Mouse (Mus musculus) testis, adult 2 months (tissue): ENCODE data around the gene Exph5.

ENCODE experiments used
- CTCF ChIP-seq: fragments of 200-500 bp; IDR thresholded peaks from 2 replicates; pipeline ENCODE4 v1.5.1; 2012; ENCODE audit warnings: low read depth, mild to moderate bottlenecking, inconsistent platforms, low read length, moderate library complexity; ENCODE audit not compliant: control insufficient read depth, insufficient read depth, insufficient replicate concordance
- POLR2A ChIP-seq: fragments of 200-500 bp; IDR thresholded peaks from 2 replicates; pipeline ENCODE4 v1.6.1; 2012; ENCODE audit warnings: low read depth, mild to moderate bottlenecking, inconsistent platforms, low read length, moderate library complexity; ENCODE audit not compliant: control insufficient read depth

- TF ChIP-seq CTCF (no peak), POLR2A (no peak)
Observed at GRCm38 (mm10) chr9:53387431-53387830, 86.0 kb downstream of the Exph5 start.
